Mouse (Mus musculus) embryonic fibroblast, embryonic 13.5 days (primary cell): Measurements from ENCODE around the gene Zbtb26.

Experiments
- CTCF ChIP-seq: IDR thresholded peaks from 2 replicates; pipeline ENCODE4 v1.5.1; 2011; ENCODE audit warnings: mild to moderate bottlenecking, control low read depth, low read length, moderate library complexity, borderline replicate concordance; ENCODE audit not compliant: insufficient read depth
- POLR2A ChIP-seq: IDR thresholded peaks from 2 replicates; pipeline ENCODE4 v1.6.1; 2011; ENCODE audit warnings: low read depth, mild to moderate bottlenecking, control low read depth, low read length, moderate library complexity

- TF ChIP-seq CTCF (no peak), POLR2A (peak; percentile 91)
Measured at GRCm38 (mm10) chr2:37451667-37452375, 8.9 kb upstream of the Zbtb26 start.
